Mouse (Mus musculus): ENCODE data around the gene Rnf13. TPM values are rescaled to one million over a fixed set of nuclear protein-coding genes. Genes with fewer than 3 reads are reported as not detected.
"Not testable (repeated sequence)": the region's sequence is repeated elsewhere in the genome, so short reads cannot be mapped to it uniquely, and the experiment has no call there.

Gene Rnf13
- polyA plus RNA-seq, 1 experiment from 2014 or later: 52.6 TPM

DNA sequence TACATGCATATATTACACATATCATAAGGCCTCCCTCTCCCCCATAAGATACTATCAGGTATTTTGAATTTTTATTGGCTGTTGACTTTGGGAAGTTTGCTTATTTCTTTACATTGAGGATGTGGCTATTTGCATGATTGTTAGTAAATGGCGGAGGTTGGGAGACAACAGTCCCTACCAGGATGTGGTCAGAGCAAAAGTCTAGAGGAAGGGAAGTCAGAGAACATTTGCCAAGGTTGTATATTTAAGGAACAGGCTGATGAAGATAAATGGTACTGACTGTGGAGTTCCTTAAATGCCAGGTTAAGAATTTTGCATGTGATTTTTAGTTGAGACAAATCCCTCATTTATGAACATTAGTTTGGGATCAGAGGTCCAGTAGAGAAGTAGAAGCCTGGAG is 4.0 kb downstream of the Rnf13 start:
- Histone ChIP-seq H3K9ac (ENCODE audit: low read length) (no peak overlapping the region), H3K4me3 (ENCODE audit: low read depth, low read length) (no peak overlapping the region), H3K27me3 (ENCODE audit: control insufficient read depth, insufficient read depth, low read length) (no peaks in the 10 kb centered on the region), H3K27ac (ENCODE audit: low read depth, low read length) (no peak overlapping the region), H3K9me3 (ENCODE audit: control insufficient read depth, low read length) (no peaks in the 10 kb centered on the region), H3K36me3 (ENCODE audit: control insufficient read depth, insufficient read depth, low read length) (no peaks in the 10 kb centered on the region), H3K4me2 (ENCODE audit: low read depth, low read length, severe bottlenecking) (no peak overlapping the region), H3K4me1 (replicated peaks; ENCODE audit: control insufficient read depth, insufficient read depth, low read length) (peaks cover 3% of the 10 kb centered on the region; the same call in 1 of the 2 replicates)
- ATAC-seq (replicated peaks; ENCODE audit: low FRiP score): no peak
- WGBS: 98% methylated on average over 1 of the region's 1 CpGs
- no peak for DNase-seq (ENCODE audit: low spot score)

DNA sequence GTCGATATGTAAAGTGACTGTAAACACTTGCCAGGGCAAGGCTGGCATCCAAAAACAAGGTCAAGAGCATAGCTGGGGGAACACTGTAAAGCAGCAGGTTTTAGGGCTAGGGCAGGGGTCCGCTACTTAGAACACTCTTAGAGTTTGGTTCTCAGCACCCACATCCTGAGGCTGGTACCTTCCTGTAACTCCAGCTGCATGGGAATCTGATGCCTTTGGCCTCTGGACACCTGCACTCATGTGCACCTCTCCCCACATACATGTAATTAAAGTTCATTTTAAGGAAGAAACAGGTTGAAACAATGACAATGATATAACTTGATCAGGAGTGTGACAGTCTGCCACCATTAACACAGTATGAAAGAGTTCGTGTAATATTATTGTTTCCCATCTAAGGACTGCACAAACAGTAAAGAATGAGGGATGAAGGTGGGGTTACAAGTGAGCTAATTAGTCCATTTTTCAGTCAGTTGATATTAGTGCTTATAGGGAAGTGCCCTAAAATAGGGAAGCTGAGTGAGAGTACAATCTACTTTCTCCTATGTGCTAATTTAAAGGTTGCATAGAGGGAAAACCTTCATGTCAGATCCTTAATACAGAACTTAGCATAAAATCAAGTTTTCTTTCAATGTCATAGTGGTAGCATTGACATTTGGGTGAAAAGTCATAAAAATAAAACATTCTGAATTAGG is 12.9 kb downstream of the Rnf13 start:
- no peaks in the 10 kb centered on the region for H3K27me3 ChIP-seq (ENCODE audit: control insufficient read depth, insufficient read depth, low read length)
- H3K9ac ChIP-seq (ENCODE audit: low read length): no peak overlapping the region
- H3K4me2 ChIP-seq (ENCODE audit: low read depth, low read length, severe bottlenecking): no peak overlapping the region
- H3K9me3 ChIP-seq (ENCODE audit: control insufficient read depth, low read length): no peaks in the 10 kb centered on the region; the same call in 1 of the 2 replicates
- ATAC-seq (replicated peaks; ENCODE audit: low FRiP score) (no peak), DNase-seq (ENCODE audit: low spot score) (no peak)
- H3K4me3 ChIP-seq (ENCODE audit: low read depth, low read length): no peak overlapping the region
- WGBS: 93% methylated on average over 3 of the region's 3 CpGs
- no peaks in the 10 kb centered on the region for H3K36me3 ChIP-seq (ENCODE audit: control insufficient read depth, insufficient read depth, low read length)
- H3K27ac ChIP-seq (ENCODE audit: low read depth, low read length): no peak overlapping the region
- H3K4me1 ChIP-seq (replicated peaks; ENCODE audit: control insufficient read depth, insufficient read depth, low read length): no peaks in the 10 kb centered on the region

- H3K4me1 ChIP-seq (replicated peaks; ENCODE audit: control insufficient read depth, insufficient read depth, low read length): no peaks in the 10 kb centered on the region
- ATAC-seq (replicated peaks; ENCODE audit: low FRiP score) (no peak), DNase-seq (ENCODE audit: low spot score) (no peak)
- H3K4me2 ChIP-seq (ENCODE audit: low read depth, low read length, severe bottlenecking): no peak overlapping the region
- WGBS: 94% methylated on average over 2 of the region's 2 CpGs
- H3K36me3 ChIP-seq (ENCODE audit: control insufficient read depth, insufficient read depth, low read length): no peaks in the 10 kb centered on the region
- H3K9me3 ChIP-seq (ENCODE audit: control insufficient read depth, low read length): no peaks in the 10 kb centered on the region
- H3K4me3 ChIP-seq (ENCODE audit: low read depth, low read length): no peak overlapping the region
- H3K27me3 ChIP-seq (ENCODE audit: control insufficient read depth, insufficient read depth, low read length): no peaks in the 10 kb centered on the region
- H3K27ac ChIP-seq (ENCODE audit: low read depth, low read length): no peak overlapping the region
- H3K9ac ChIP-seq (ENCODE audit: low read length): no peak overlapping the region
Observed at GRCm38 (mm10) chr3:57776915-57777314, 41.1 kb downstream of the Rnf13 start.

DNA sequence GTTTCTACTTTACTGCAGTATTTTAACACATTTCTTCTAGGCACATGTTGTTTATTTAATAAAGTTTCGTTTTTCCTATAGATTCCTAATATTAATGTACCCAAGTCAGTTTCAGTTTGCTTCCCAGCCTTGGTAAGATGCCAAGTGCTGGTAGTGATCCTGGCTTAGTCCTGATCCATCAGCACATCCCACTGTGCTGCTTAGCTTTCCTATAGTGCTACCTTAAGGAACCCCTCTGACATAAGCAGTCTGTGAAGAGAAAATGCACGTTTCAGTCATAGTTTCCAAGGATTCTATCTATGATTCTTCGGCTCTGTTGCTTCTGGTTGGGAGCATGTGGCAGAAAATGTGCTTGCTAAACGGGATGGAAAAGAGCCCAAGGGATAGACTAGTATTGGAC is 52.6 kb downstream of the Rnf13 start:
- Histone ChIP-seq H3K36me3 (ENCODE audit: control insufficient read depth, insufficient read depth, low read length) (no peaks in the 10 kb centered on the region), H3K9me3 (ENCODE audit: control insufficient read depth, low read length) (no peaks in the 10 kb centered on the region), H3K4me1 (replicated peaks; ENCODE audit: control insufficient read depth, insufficient read depth, low read length) (no peaks in the 10 kb centered on the region), H3K9ac (ENCODE audit: low read length) (no peak overlapping the region), H3K4me3 (ENCODE audit: low read depth, low read length) (no peak overlapping the region), H3K27ac (ENCODE audit: low read depth, low read length) (no peak overlapping the region), H3K4me2 (ENCODE audit: low read depth, low read length, severe bottlenecking) (no peak overlapping the region), H3K27me3 (ENCODE audit: control insufficient read depth, insufficient read depth, low read length) (no peaks in the 10 kb centered on the region)
- WGBS: 88% methylated on average over 4 of the region's 4 CpGs
- no peak for DNase-seq (ENCODE audit: low spot score)
- ATAC-seq (replicated peaks; ENCODE audit: low FRiP score): no peak

- Histone ChIP-seq H3K4me3 (ENCODE audit: low read depth, low read length) (no peak overlapping the region), H3K36me3 (ENCODE audit: control insufficient read depth, insufficient read depth, low read length) (no peaks in the 10 kb centered on the region), H3K4me2 (ENCODE audit: low read depth, low read length, severe bottlenecking) (no peak overlapping the region), H3K4me1 (replicated peaks; ENCODE audit: control insufficient read depth, insufficient read depth, low read length) (no peaks in the 10 kb centered on the region), H3K9me3 (ENCODE audit: control insufficient read depth, low read length) (no peaks in the 10 kb centered on the region), H3K9ac (ENCODE audit: low read length) (no peak overlapping the region), H3K27me3 (ENCODE audit: control insufficient read depth, insufficient read depth, low read length) (no peaks in the 10 kb centered on the region), H3K27ac (ENCODE audit: low read depth, low read length) (no peak overlapping the region)
- DNase-seq (ENCODE audit: low spot score) (no peak), ATAC-seq (replicated peaks; ENCODE audit: low FRiP score) (no peak)
- WGBS: 87% methylated on average over 7 of the region's 7 CpGs
Observed at GRCm38 (mm10) chr3:57789005-57789962, 53.4 kb downstream of the Rnf13 start.

- Histone ChIP-seq H3K4me1 (replicated peaks; ENCODE audit: control insufficient read depth, insufficient read depth, low read length) (no peaks in the 10 kb centered on the region), H3K36me3 (ENCODE audit: control insufficient read depth, insufficient read depth, low read length) (no peaks in the 10 kb centered on the region), H3K4me3 (ENCODE audit: low read depth, low read length) (no peak overlapping the region), H3K27me3 (ENCODE audit: control insufficient read depth, insufficient read depth, low read length) (no peaks in the 10 kb centered on the region), H3K9me3 (ENCODE audit: control insufficient read depth, low read length) (no peaks in the 10 kb centered on the region), H3K4me2 (ENCODE audit: low read depth, low read length, severe bottlenecking) (no peak overlapping the region), H3K9ac (ENCODE audit: low read length) (no peak overlapping the region), H3K27ac (ENCODE audit: low read depth, low read length) (no peak overlapping the region)
- no peak for DNase-seq (ENCODE audit: low spot score)
- no peak for ATAC-seq (replicated peaks; ENCODE audit: low FRiP score)
- WGBS: 67% methylated on average over 3 of the region's 3 CpGs
Observed at GRCm38 (mm10) chr3:57791104-57791503, 55.2 kb downstream of the Rnf13 start.

GRCm38 (mm10) chr3:57795071-57795470 is 59.2 kb downstream of the Rnf13 start:
- H3K36me3 ChIP-seq (ENCODE audit: control insufficient read depth, insufficient read depth, low read length); H3K4me1 ChIP-seq (replicated peaks; ENCODE audit: control insufficient read depth, insufficient read depth, low read length); DNase-seq (ENCODE audit: low spot score); H3K9ac ChIP-seq (ENCODE audit: low read length); H3K27ac ChIP-seq (ENCODE audit: low read depth, low read length); H3K4me2 ChIP-seq (ENCODE audit: low read depth, low read length, severe bottlenecking); ATAC-seq (replicated peaks; ENCODE audit: low FRiP score); H3K4me3 ChIP-seq (ENCODE audit: low read depth, low read length); H3K9me3 ChIP-seq (ENCODE audit: control insufficient read depth, low read length); H3K27me3 ChIP-seq (ENCODE audit: control insufficient read depth, insufficient read depth, low read length): not testable (repeated sequence)
- WGBS: 61% methylated on average over 6 of the region's 6 CpGs

DNA sequence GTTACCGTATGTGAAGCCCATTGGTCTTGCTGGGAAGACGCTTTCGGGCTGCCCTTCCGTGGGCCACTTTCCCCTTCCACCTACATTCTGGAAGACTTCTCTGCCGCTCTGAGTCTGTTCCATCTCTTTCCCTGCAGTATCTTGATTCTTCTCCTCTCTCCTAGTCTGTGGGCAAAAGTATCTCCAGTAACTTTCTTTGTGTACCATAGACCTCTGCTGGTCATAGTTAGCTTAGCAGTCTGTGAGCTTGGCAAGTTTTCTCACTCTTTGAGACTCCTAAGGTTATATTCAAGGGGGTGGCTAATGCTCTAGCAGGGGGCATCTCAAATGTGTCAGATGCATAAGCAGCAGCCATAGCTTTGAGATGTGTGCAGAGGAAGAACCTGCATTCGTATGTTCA is 79.6 kb downstream of the Rnf13 start:
- Histone ChIP-seq H3K4me1 (replicated peaks; ENCODE audit: control insufficient read depth, insufficient read depth, low read length) (no peaks in the 10 kb centered on the region), H3K9ac (ENCODE audit: low read length) (no peak overlapping the region), H3K27me3 (ENCODE audit: control insufficient read depth, insufficient read depth, low read length) (no peaks in the 10 kb centered on the region), H3K9me3 (ENCODE audit: control insufficient read depth, low read length) (no peaks in the 10 kb centered on the region), H3K4me3 (ENCODE audit: low read depth, low read length) (no peak overlapping the region), H3K36me3 (ENCODE audit: control insufficient read depth, insufficient read depth, low read length) (no peaks in the 10 kb centered on the region), H3K27ac (ENCODE audit: low read depth, low read length) (no peak overlapping the region), H3K4me2 (ENCODE audit: low read depth, low read length, severe bottlenecking) (no peak overlapping the region)
- no peak for ATAC-seq (replicated peaks; ENCODE audit: low FRiP score)
- no peak for DNase-seq (ENCODE audit: low spot score)
- 91% methylated on average over 6 of the region's 6 CpGs for whole genome bisulfite sequencing

Measured in forebrain, embryonic 11.5 days (tissue).